Mouse (Mus musculus): ENCODE measurements around the gene Chit1.

GRCm38 (mm10) chr1:134080881-134081450 is 30.1 kb upstream of the Chit1 start:
- TF ChIP-seq CTCF (IDR thresholded peaks at IDR 0.05; ENCODE audit: low read depth, low read length) (no peak), GATA1 (IDR thresholded peaks at IDR 0.05; ENCODE audit: borderline replicate concordance, low read length) (no peak), TAL1 (conservative IDR thresholded peaks at IDR 0.05; ENCODE audit: low read depth, low read length) (no peak), POLR2AphosphoS5 (IDR thresholded peaks at IDR 0.05; ENCODE audit: insufficient replicate concordance, low read depth, low read length) (no peak)

Data from G1E (cell line).